Mouse (Mus musculus) right cerebral cortex, postnatal 10 days (tissue): ENCODE data around the gene Plekho1.
"Not testable (repeated sequence)": the region's sequence is repeated elsewhere in the genome, so short reads cannot be mapped to it uniquely, and the experiment has no call there.

Experiments
- DNase-seq, 2 experiments: peaks; one replicate each; pipeline ENCODE4 v3.0.0; 2021; ENCODE audit warnings: low spot score in 2 of 2

The Plekho1 gene

GRCm38 (mm10) chr3:95980276-95980970 lies 15.4 kb downstream of the Plekho1 start:
- no peak for DNase-seq

GRCm38 (mm10) chr3:95978265-95978664 lies 17.5 kb downstream of the Plekho1 start:
- no peak for DNase-seq

GRCm38 (mm10) chr3:95977587-95977986 lies 18.2 kb downstream of the Plekho1 start:
- not testable (repeated sequence) for DNase-seq

- no peak for DNase-seq
Observed at GRCm38 (mm10) chr3:95977079-95977478, 18.7 kb downstream of the Plekho1 start.

GRCm38 (mm10) chr3:95972873-95973634 lies 22.7 kb downstream of the Plekho1 start:
- DNase-seq, result peak; percentile 81 to 85

- no peak for DNase-seq
Observed at GRCm38 (mm10) chr3:95972251-95972872, 23.4 kb downstream of the Plekho1 start.

- not testable (repeated sequence) for DNase-seq
Observed at GRCm38 (mm10) chr3:95970661-95971060, 25.1 kb downstream of the Plekho1 start.

- no peak for DNase-seq
Observed at GRCm38 (mm10) chr3:95969277-95969676, 26.5 kb downstream of the Plekho1 start.

GRCm38 (mm10) chr3:95965518-95966451 lies 30.0 kb downstream of the Plekho1 start:
- DNase-seq, result peak in 1 of 2 experiments; percentile 55

GRCm38 (mm10) chr3:95963681-95964080 lies 32.1 kb downstream of the Plekho1 start:
- peak in 1 of 2 experiments; percentile 42 for DNase-seq

- no peak for DNase-seq
Observed at GRCm38 (mm10) chr3:95963230-95963629, 32.6 kb downstream of the Plekho1 start.

- not testable (repeated sequence) for DNase-seq
Observed at GRCm38 (mm10) chr3:95962182-95962581, 33.6 kb downstream of the Plekho1 start.

GRCm38 (mm10) chr3:95959807-95960206 lies 36.0 kb downstream of the Plekho1 start:
- no peak for DNase-seq

- DNase-seq, result no peak
Observed at GRCm38 (mm10) chr3:95959082-95959481, 36.7 kb downstream of the Plekho1 start.

GRCm38 (mm10) chr3:95957359-95958148 lies 38.2 kb downstream of the Plekho1 start:
- DNase-seq, result peak; percentile 75 to 77

- no peak for DNase-seq
Observed at GRCm38 (mm10) chr3:95955318-95955717, 40.5 kb downstream of the Plekho1 start.

GRCm38 (mm10) chr3:95954648-95955173 lies 41.1 kb downstream of the Plekho1 start:
- DNase-seq, result not testable (repeated sequence)

- no peak for DNase-seq
Observed at GRCm38 (mm10) chr3:95953522-95953921, 42.3 kb downstream of the Plekho1 start.

- no peak for DNase-seq
Observed at GRCm38 (mm10) chr3:95953023-95953422, 42.8 kb downstream of the Plekho1 start.

GRCm38 (mm10) chr3:95951566-95951965 lies 44.2 kb downstream of the Plekho1 start:
- DNase-seq, result not testable (repeated sequence)
